9 mouse cellular contexts compared by ENCODE assay signal in the genomic region with DNA sequence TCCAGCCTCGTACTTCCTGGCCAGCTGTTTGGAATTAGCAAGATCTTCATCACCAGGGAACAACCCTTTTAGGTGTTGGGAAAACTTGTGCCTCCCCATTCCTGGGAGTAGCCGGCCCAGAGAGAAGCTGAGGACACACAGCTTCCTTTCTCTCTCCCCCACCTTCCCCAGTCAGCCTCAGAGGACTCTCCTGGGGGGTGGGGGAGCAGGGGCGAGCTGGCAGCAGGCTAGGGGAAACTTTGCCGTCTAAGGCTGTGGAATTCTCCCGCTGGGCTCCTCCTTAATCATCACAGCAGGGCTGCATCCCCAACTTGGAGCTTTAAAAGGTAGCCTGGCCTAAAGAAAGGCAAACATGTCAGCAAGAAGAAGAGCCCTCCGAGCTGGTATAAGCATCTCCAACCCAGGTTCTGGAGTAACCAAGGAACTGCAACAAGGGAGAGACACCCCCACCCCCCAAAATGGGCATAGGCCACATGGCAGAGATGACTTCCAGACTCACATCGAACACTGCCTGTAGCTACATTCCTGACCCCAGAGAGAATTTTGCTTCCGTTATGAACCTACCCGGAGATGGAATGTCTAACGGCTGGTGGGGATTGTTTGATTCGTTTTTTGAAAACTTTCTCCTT. TPM values are rescaled to one million over a fixed set of nuclear protein-coding genes. Genes with fewer than 3 reads are reported as not detected.
DNase-seq lines count a peak whose midpoint lies in the region; ATAC-seq and TF ChIP-seq lines count a peak whose summit lies in the region.
"Had no signal": no experiment of that assay in that cellular context is flagged by ENCODE, and none has a peak within 500 bp of the region (broad histone marks: within the 10 kb centered on the region; RNA-seq: fewer than 3 reads in every experiment).

No protein-coding gene starts in this region.

- no peak for TF ChIP-seq EP300 in heart, postnatal 0 days (IDR thresholded peaks at IDR 0.05; ENCODE audit: low read depth)

- H3K4me1 ChIP-seq in lung, embryonic 14.5 days (ENCODE audit: insufficient read depth), result peaks cover 17% of the 10 kb centered on the region
- peaks cover 67% of the 10 kb centered on the region for H3K4me1 ChIP-seq in embryonic facial prominence, embryonic 10.5 days
- H3K4me1 ChIP-seq in heart, postnatal 0 days (ENCODE audit: control insufficient read depth, insufficient read depth), result peaks cover 28% of the 10 kb centered on the region
- H3K4me1 ChIP-seq in neural tube, embryonic 13.5 days (replicated peaks), result peaks cover 57% of the 10 kb centered on the region

- no peak overlapping the region for H3K4me3 ChIP-seq in lung, embryonic 14.5 days (ENCODE audit: low read depth, low read length)
- H3K4me3 ChIP-seq in embryonic facial prominence, embryonic 10.5 days, result 0 out of 2 replicates have a peak overlapping the region, but pooled peaks have one; percentile 11
- H3K4me3 ChIP-seq in heart, postnatal 0 days (ENCODE audit: low read depth, low read length), result no peak overlapping the region
- H3K4me3 ChIP-seq in neural tube, embryonic 13.5 days, result no peak overlapping the region
- H3K4me3 ChIP-seq: erythroblast, embryonic 14.5 days had no signal

- H3K9ac ChIP-seq in lung, embryonic 14.5 days, result 0 out of 2 replicates have a peak overlapping the region, but pooled peaks have one; percentile 7
- no peak overlapping the region for H3K9ac ChIP-seq in heart, postnatal 0 days (replicated peaks; ENCODE audit: low read depth, low read length)
- H3K9ac ChIP-seq in neural tube, embryonic 13.5 days, result no peak overlapping the region

- no peaks in the 10 kb centered on the region for H3K36me3 ChIP-seq in lung, embryonic 14.5 days (ENCODE audit: insufficient read depth)
- peaks cover 9% of the 10 kb centered on the region; the same call in 1 of the 2 replicates for H3K36me3 ChIP-seq in embryonic facial prominence, embryonic 10.5 days (replicated peaks)
- H3K36me3 ChIP-seq in heart, postnatal 0 days (replicated peaks; ENCODE audit: control insufficient read depth, insufficient read depth, low read length), result no peaks in the 10 kb centered on the region; the same call in 1 of the 2 replicates
- H3K36me3 ChIP-seq in neural tube, embryonic 13.5 days, result no peaks in the 10 kb centered on the region

- TF ChIP-seq CTCF in lung, embryonic 14.5 days (IDR thresholded peaks at IDR 0.05; ENCODE audit: low read depth), result no peak
- no peak for TF ChIP-seq CTCF in heart, postnatal 0 days (IDR thresholded peaks at IDR 0.05; ENCODE audit: low read depth)

- H3K4me2 ChIP-seq in lung, embryonic 14.5 days, result no peak overlapping the region
- no peak overlapping the region for H3K4me2 ChIP-seq in heart, postnatal 0 days (ENCODE audit: low read depth, low read length)
- no peak overlapping the region for H3K4me2 ChIP-seq in neural tube, embryonic 13.5 days

- H3K27ac ChIP-seq in lung, embryonic 14.5 days (ENCODE audit: low read depth), result peak overlapping the region; percentile 25
- peak overlapping the region; percentile 86 for H3K27ac ChIP-seq in embryonic facial prominence, embryonic 10.5 days (replicated peaks)
- peak overlapping the region; percentile 46 for H3K27ac ChIP-seq in heart, postnatal 0 days (ENCODE audit: low read depth)
- H3K27ac ChIP-seq in neural tube, embryonic 13.5 days (replicated peaks), result peak overlapping the region; percentile 28

- no peak for DNase-seq in lung, embryonic 14.5 days
- no peak for DNase-seq in lung, adult 18-20 months
- peak; percentile 59 for DNase-seq in embryonic facial prominence, embryonic 10.5 days (ENCODE audit: low spot score)
- no peak for DNase-seq in heart, postnatal 0 days (ENCODE audit: low spot score)
- no peak for DNase-seq in left cerebral cortex, adult 8-10 months (ENCODE audit: low spot score in 2 of 2)
- no peak for DNase-seq in right cerebral cortex, postnatal 36 days (ENCODE audit: low spot score in 2 of 2)
- DNase-seq: kidney, adult 2 months had no signal

- H3K9me3 ChIP-seq in lung, embryonic 14.5 days (ENCODE audit: low read depth, low read length), result no peaks in the 10 kb centered on the region
- no peaks in the 10 kb centered on the region for H3K9me3 ChIP-seq in embryonic facial prominence, embryonic 10.5 days
- no peaks in the 10 kb centered on the region for H3K9me3 ChIP-seq in heart, postnatal 0 days (replicated peaks; ENCODE audit: control insufficient read depth, low read length)
- no peaks in the 10 kb centered on the region for H3K9me3 ChIP-seq in neural tube, embryonic 13.5 days

- 12% methylated on average over 11 of the region's 11 CpGs for WGBS in lung, embryonic 14.5 days
- 12% methylated on average over 11 of the region's 11 CpGs for WGBS in embryonic facial prominence, embryonic 10.5 days
- WGBS in heart, postnatal 0 days, result 27% methylated on average over 11 of the region's 11 CpGs
- 24% methylated on average over 11 of the region's 11 CpGs for WGBS in neural tube, embryonic 13.5 days

- no peaks in the 10 kb centered on the region for H3K27me3 ChIP-seq in lung, embryonic 14.5 days (ENCODE audit: insufficient read depth, low read length)
- H3K27me3 ChIP-seq in embryonic facial prominence, embryonic 10.5 days (replicated peaks; ENCODE audit: low read depth, poor library complexity, severe bottlenecking), result no peaks in the 10 kb centered on the region
- no peaks in the 10 kb centered on the region for H3K27me3 ChIP-seq in heart, postnatal 0 days (ENCODE audit: control insufficient read depth, insufficient read depth, low read length)
- H3K27me3 ChIP-seq in neural tube, embryonic 13.5 days, result no peaks in the 10 kb centered on the region

- ATAC-seq in lung, embryonic 14.5 days (ENCODE audit: insufficient read depth), result no peak
- peak; percentile 36; the same call in 1 of the 2 replicates for ATAC-seq in heart, postnatal 0 days (ENCODE audit: insufficient read depth, low read depth)
- ATAC-seq in neural tube, embryonic 13.5 days (ENCODE audit: low read depth), result no peak

RNA-seq across cellular contexts. Expression of a gene that starts 33.8 kb away (rescaled TPM):
- polyA plus RNA-seq in lung, embryonic 14.5 days (2014; fragmentation: Nextera tagmentation; extraction: Ambion mirVana), result 11.2 and 12.7 TPM in 2 replicates
- 4.7 and 5.2 TPM in 2 replicates for polyA plus RNA-seq in embryonic facial prominence, embryonic 10.5 days (2016; fragmentation: Nextera tagmentation; extraction: Ambion mirVana)
- 27.8 and 34.5 TPM in 2 replicates for total RNA-seq in heart, postnatal 0 days (2014; rRNA removed; ENCODE audit: low replicate concordance)
- polyA plus RNA-seq in heart, postnatal 0 days (2015; fragmentation: Nextera tagmentation; extraction: Ambion mirVana), result 3.9 and 5.0 TPM in 2 replicates
- 10.7 and 13.7 TPM in 2 replicates for polyA plus RNA-seq in neural tube, embryonic 13.5 days (2015; fragmentation: Nextera tagmentation; extraction: Ambion mirVana)
- total RNA-seq in left cerebral cortex, adult 8-10 months (2022), result 100 to 1,000 TPM; 184 to 229 (median 204) TPM

Comparison
In these comparisons a context has a peak if more than half of its experiments do, and no peak if none do; other contexts are left out.
1. H3K27ac ChIP-seq: peak in every context shown above with its lines; median percentile 86 in embryonic facial prominence, embryonic 10.5 days; 46 in heart, postnatal 0 days; 28 in neural tube, embryonic 13.5 days; 25 in lung, embryonic 14.5 days.